ENCODE assay signal across 8 mouse cellular contexts in genomic region chr15:77196827-77197226, GRCm38 (mm10).
DNase-seq lines count a peak whose midpoint lies in the region; TF ChIP-seq lines count a peak whose summit lies in the region.

No protein-coding gene starts in this region.

- H3K79me2 ChIP-seq in C2C12 (ENCODE audit: control insufficient read depth, insufficient read depth), result peaks cover 77% of the 10 kb centered on the region

- H3K79me3 ChIP-seq in C2C12 (ENCODE audit: low read depth), result peaks cover 9% of the 10 kb centered on the region

- DNase-seq in cerebellum, adult 9-10 months, result peak; percentile 52
- no peak for DNase-seq in cerebellum, adult 8-10 months
- DNase-seq in heart, adult 8-10 months (ENCODE audit: low spot score), result peak; percentile 64
- peak; percentile 85 to 91 for DNase-seq in kidney, postnatal 36 days
- peak; percentile 64 for DNase-seq in testis, postnatal 10 days (ENCODE audit: low spot score)
- DNase-seq in thymus, postnatal 0 days (ENCODE audit: low spot score), result no peak
- no peak for DNase-seq in spleen, adult 18-20 months

- H3K27me3 ChIP-seq in C2C12 (ENCODE audit: control insufficient read depth, insufficient read depth, insufficient read length), result no peaks in the 10 kb centered on the region

- H3K36me3 ChIP-seq in C2C12 (ENCODE audit: control insufficient read depth, insufficient read depth), result no peaks in the 10 kb centered on the region

- H3K4me3 ChIP-seq in C2C12 (ENCODE audit: insufficient read depth, poor library complexity, severe bottlenecking), result no peak overlapping the region

- TF ChIP-seq CTCF in C2C12 (IDR thresholded peaks at IDR 0.05; ENCODE audit: control insufficient read depth, insufficient read depth, insufficient read length), result no peak

- H3ac ChIP-seq in C2C12 (ENCODE audit: control insufficient read depth, insufficient read length, low read depth), result no peak overlapping the region

TF ChIP-seq in C2C12, 6 proteins besides CTCF, POLR2A, EP300 and RAD21:
- TF ChIP-seq USF1 (IDR thresholded peaks at IDR 0.05; ENCODE audit: low read depth), result no peak
- no peak for TF ChIP-seq FOSL1 (IDR thresholded peaks at IDR 0.05; ENCODE audit: insufficient read depth, low read length, poor library complexity, severe bottlenecking)
- no peak for TF ChIP-seq MYOD1 (IDR thresholded peaks at IDR 0.05; ENCODE audit: control insufficient read depth, insufficient read length, low read depth)
- peak; percentile 5 for TF ChIP-seq CEBPB (IDR thresholded peaks at IDR 0.05; ENCODE audit: low read depth)
- TF ChIP-seq MAX (IDR thresholded peaks at IDR 0.05), result no peak
- TF ChIP-seq MYOG (IDR thresholded peaks at IDR 0.05; ENCODE audit: control insufficient read depth, extremely low read depth, insufficient read length), result no peak
TF ChIP-seq in C2C12: peak in this region for 1.

Comparison
In these comparisons a context has a peak if more than half of its experiments do, and no peak if none do; other contexts are left out.
1. DNase-seq: peak in cerebellum, adult 9-10 months (single experiment), heart, adult 8-10 months (single experiment), kidney, postnatal 36 days (2 of 2) and testis, postnatal 10 days (single experiment); none in cerebellum, adult 8-10 months (single experiment), thymus, postnatal 0 days (single experiment) and spleen, adult 18-20 months (0 of 2).